ENCODE assay signal across 9 mouse cellular contexts in the genomic region with DNA sequence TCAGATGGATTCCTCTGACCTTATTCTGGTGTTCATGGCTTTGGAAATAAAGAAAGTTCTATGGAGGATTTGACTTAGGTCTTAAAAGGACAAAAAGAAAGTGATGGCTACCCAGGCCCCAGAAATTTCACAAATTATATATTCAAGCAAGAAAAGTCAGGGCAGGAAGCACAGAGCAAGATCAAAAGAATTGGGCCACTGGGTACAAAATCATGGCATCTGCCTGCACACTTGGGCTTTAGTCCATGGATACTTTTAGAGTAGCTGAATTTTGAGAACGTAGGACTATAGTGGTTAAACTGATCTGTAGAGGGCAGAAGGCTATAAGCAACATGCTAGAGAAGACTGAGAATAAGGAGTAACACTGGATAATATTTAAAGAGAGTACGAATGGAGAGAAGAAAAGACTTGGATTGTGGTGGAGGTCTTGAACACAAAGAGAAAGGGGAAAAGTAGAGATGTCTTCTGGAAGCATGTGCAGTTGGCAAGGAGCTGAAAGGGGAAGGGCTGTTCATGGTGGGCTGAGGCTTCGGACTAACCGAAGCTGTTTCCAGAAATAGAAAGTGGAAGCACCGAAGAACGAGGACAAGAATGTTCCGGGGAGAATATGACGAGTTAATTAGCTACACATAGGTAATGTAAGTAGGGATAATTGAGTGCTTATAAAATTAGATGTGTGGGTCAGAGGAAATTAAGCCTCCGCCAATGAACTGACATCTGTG.
DNase-seq lines count a peak whose midpoint lies in the region; ATAC-seq lines count a peak whose summit lies in the region.
"Had no signal": no experiment of that assay in that cellular context is flagged by ENCODE, and none has a peak within 500 bp of the region (broad histone marks: within the 10 kb centered on the region; RNA-seq: fewer than 3 reads in every experiment).

No protein-coding gene starts in this region.

- no peak overlapping the region for H3K9ac ChIP-seq in embryonic facial prominence, embryonic 12.5 days
- H3K9ac ChIP-seq in heart, embryonic 11.5 days (ENCODE audit: low read depth, low read length), result no peak overlapping the region
- no peak overlapping the region for H3K9ac ChIP-seq in forebrain, embryonic 11.5 days (ENCODE audit: low read length)
- H3K9ac ChIP-seq: lung, embryonic 15.5 days had no signal

- DNase-seq in embryonic facial prominence, embryonic 10.5 days (ENCODE audit: low spot score), result no peak
- peak; percentile 43 to 46 for DNase-seq in B cell, adult 2 months
- peak; percentile 11 for DNase-seq in lung, postnatal 10 days
- DNase-seq in forebrain, embryonic 11.5 days (ENCODE audit: low spot score), result no peak
- DNase-seq in right cerebral cortex, adult 18-20 months, result no peak
- no peak for DNase-seq in kidney, adult 11 months

- no peak overlapping the region for H3K27ac ChIP-seq in embryonic facial prominence, embryonic 12.5 days
- H3K27ac ChIP-seq in embryonic facial prominence, embryonic 10.5 days (replicated peaks), result no peak overlapping the region; the same call in 1 of the 2 replicates
- no peak overlapping the region for H3K27ac ChIP-seq in heart, embryonic 11.5 days (ENCODE audit: low read depth, low read length)
- no peak overlapping the region for H3K27ac ChIP-seq in forebrain, embryonic 11.5 days (ENCODE audit: low read depth, low read length)
- H3K27ac ChIP-seq: lung, embryonic 15.5 days had no signal

- no peak overlapping the region for H3K4me3 ChIP-seq in embryonic facial prominence, embryonic 12.5 days
- no peak overlapping the region for H3K4me3 ChIP-seq in embryonic facial prominence, embryonic 10.5 days
- no peak overlapping the region for H3K4me3 ChIP-seq in heart, embryonic 11.5 days (ENCODE audit: low read depth, low read length)
- no peak overlapping the region for H3K4me3 ChIP-seq in forebrain, embryonic 11.5 days (ENCODE audit: low read depth, low read length)
- H3K4me3 ChIP-seq: lung, embryonic 15.5 days had no signal

- no peaks in the 10 kb centered on the region for H3K9me3 ChIP-seq in embryonic facial prominence, embryonic 12.5 days
- no peaks in the 10 kb centered on the region for H3K9me3 ChIP-seq in embryonic facial prominence, embryonic 10.5 days
- H3K9me3 ChIP-seq in heart, embryonic 11.5 days (replicated peaks; ENCODE audit: control insufficient read depth, low read length), result no peaks in the 10 kb centered on the region
- no peaks in the 10 kb centered on the region for H3K9me3 ChIP-seq in forebrain, embryonic 11.5 days (ENCODE audit: control insufficient read depth, low read length)
- H3K9me3 ChIP-seq: lung, embryonic 15.5 days had no signal

- peak overlapping the region; percentile 35 for H3K4me2 ChIP-seq in embryonic facial prominence, embryonic 12.5 days (replicated peaks)
- H3K4me2 ChIP-seq in heart, embryonic 11.5 days, result peak overlapping the region; percentile 48
- H3K4me2 ChIP-seq in forebrain, embryonic 11.5 days (ENCODE audit: low read depth, low read length, severe bottlenecking), result no peak overlapping the region
- H3K4me2 ChIP-seq: lung, embryonic 15.5 days had no signal

- peaks cover 10% of the 10 kb centered on the region for H3K4me1 ChIP-seq in embryonic facial prominence, embryonic 12.5 days
- peaks cover 44% of the 10 kb centered on the region for H3K4me1 ChIP-seq in embryonic facial prominence, embryonic 10.5 days
- H3K4me1 ChIP-seq in heart, embryonic 11.5 days (ENCODE audit: control insufficient read depth, insufficient read depth, low read length), result no peaks in the 10 kb centered on the region
- H3K4me1 ChIP-seq in forebrain, embryonic 11.5 days (replicated peaks; ENCODE audit: control insufficient read depth, insufficient read depth, low read length), result no peaks in the 10 kb centered on the region
- H3K4me1 ChIP-seq: lung, embryonic 15.5 days had no signal

- 32% methylated on average over 9 of the region's 9 CpGs for WGBS in embryonic facial prominence, embryonic 12.5 days
- 58% methylated on average over 9 of the region's 9 CpGs for WGBS in embryonic facial prominence, embryonic 10.5 days
- 48% methylated on average over 9 of the region's 9 CpGs for WGBS in heart, embryonic 11.5 days (ENCODE audit: insufficient replicate concordance)
- 75% methylated on average over 9 of the region's 9 CpGs for WGBS in forebrain, embryonic 11.5 days

- no peak for ATAC-seq in embryonic facial prominence, embryonic 12.5 days (ENCODE audit: insufficient number of reproducible peaks, insufficient read depth, low FRiP score, low TSS enrichment)
- no peak for ATAC-seq in heart, embryonic 11.5 days (replicated peaks; ENCODE audit: insufficient number of reproducible peaks, low FRiP score, low TSS enrichment)
- ATAC-seq in forebrain, embryonic 11.5 days (replicated peaks; ENCODE audit: low FRiP score), result no peak

- no peaks in the 10 kb centered on the region for H3K36me3 ChIP-seq in embryonic facial prominence, embryonic 12.5 days
- no peaks in the 10 kb centered on the region for H3K36me3 ChIP-seq in embryonic facial prominence, embryonic 10.5 days (replicated peaks)
- no peaks in the 10 kb centered on the region for H3K36me3 ChIP-seq in heart, embryonic 11.5 days (ENCODE audit: control insufficient read depth, insufficient read depth, low read length)
- H3K36me3 ChIP-seq in forebrain, embryonic 11.5 days (ENCODE audit: control insufficient read depth, insufficient read depth, low read length), result no peaks in the 10 kb centered on the region
- H3K36me3 ChIP-seq: lung, embryonic 15.5 days had no signal

- H3K27me3 ChIP-seq in embryonic facial prominence, embryonic 12.5 days, result no peaks in the 10 kb centered on the region
- no peaks in the 10 kb centered on the region for H3K27me3 ChIP-seq in embryonic facial prominence, embryonic 10.5 days (replicated peaks; ENCODE audit: low read depth, poor library complexity, severe bottlenecking)
- no peaks in the 10 kb centered on the region for H3K27me3 ChIP-seq in heart, embryonic 11.5 days (ENCODE audit: control insufficient read depth, insufficient read depth, low read length)
- no peaks in the 10 kb centered on the region for H3K27me3 ChIP-seq in forebrain, embryonic 11.5 days (ENCODE audit: control insufficient read depth, insufficient read depth, low read length)
- H3K27me3 ChIP-seq: lung, embryonic 15.5 days had no signal

Comparison
In these comparisons a context has a peak if more than half of its experiments do, and no peak if none do; other contexts are left out.
1. DNase-seq: peak in B cell, adult 2 months (2 of 2) and lung, postnatal 10 days (single experiment); none in embryonic facial prominence, embryonic 10.5 days (single experiment), forebrain, embryonic 11.5 days (single experiment), right cerebral cortex, adult 18-20 months (single experiment) and kidney, adult 11 months (single experiment).